Mouse (Mus musculus): ENCODE results near the gene Gp2. TPM values are rescaled to one million over a fixed set of nuclear protein-coding genes. Genes with fewer than 3 reads are reported as not detected.

Gp2 gene
- 3.5 TPM for polyA plus RNA-seq (2014; fragmentation: Illumina TruSeq; extraction: RNeasy Lipid Tissue Mini Kit (QIAGEN cat#74804); ENCODE audit: low read depth, low replicate concordance)

GRCm38 (mm10) chr7:119459185-119459584 lies at the start of gene Gp2:
Gene Gp2 (minus strand): TSS chr7:119459285.

GRCm38 (mm10) chr7:119479256-119479655 lies 20.2 kb upstream of the Gp2 start, which contains the start of gene Umod:
Gene Umod (minus strand): TSS chr7:119479282.

Other genes starting within 250 kb of the Gp2 start
- gene Umod, start 20.0 kb upstream of the Gp2 start, polyA plus RNA-seq (2014; fragmentation: Illumina TruSeq; extraction: RNeasy Lipid Tissue Mini Kit (QIAGEN cat#74804); ENCODE audit: low read depth, low replicate concordance): 2,122 TPM
- 69.2 TPM for gene Acsm5, start 60.2 kb upstream of the Gp2 start, polyA plus RNA-seq (2014; fragmentation: Illumina TruSeq; extraction: RNeasy Lipid Tissue Mini Kit (QIAGEN cat#74804); ENCODE audit: low read depth, low replicate concordance)
- 16.1 TPM for gene Pdilt, start 64.2 kb upstream of the Gp2 start, polyA plus RNA-seq (2014; fragmentation: Illumina TruSeq; extraction: RNeasy Lipid Tissue Mini Kit (QIAGEN cat#74804); ENCODE audit: low read depth, low replicate concordance)
- gene Acsm2, start 95.1 kb upstream of the Gp2 start, polyA plus RNA-seq (2014; fragmentation: Illumina TruSeq; extraction: RNeasy Lipid Tissue Mini Kit (QIAGEN cat#74804); ENCODE audit: low read depth, low replicate concordance): 1,088 TPM
- gene Acsm1, start 147.7 kb upstream of the Gp2 start, polyA plus RNA-seq (2014; fragmentation: Illumina TruSeq; extraction: RNeasy Lipid Tissue Mini Kit (QIAGEN cat#74804); ENCODE audit: low read depth, low replicate concordance): 103 TPM
- gene Acsm4, start 230.7 kb upstream of the Gp2 start, polyA plus RNA-seq (2014; fragmentation: Illumina TruSeq; extraction: RNeasy Lipid Tissue Mini Kit (QIAGEN cat#74804); ENCODE audit: low read depth, low replicate concordance): not detected